Mouse (Mus musculus) gastrocnemius, adult 2 months (tissue): ENCODE data around the gene Htt. TPM values are rescaled to one million over a fixed set of nuclear protein-coding genes. Genes with fewer than 3 reads are reported as not detected.

ENCODE experiments used
- DNase-seq: peaks from one replicate; pipeline ENCODE4 v3.0.0; 2022
- H3K27ac ChIP-seq: fragments of 200-600 bp; 2 replicates; pipeline ENCODE4 v1.8.1; 2022; ENCODE audit warnings: mild to moderate bottlenecking
- H3K4me3 ChIP-seq: fragments of 200-600 bp; 2 replicates; pipeline ENCODE4 v1.8.1; 2022; ENCODE audit warnings: mild to moderate bottlenecking, moderate library complexity
- CTCF ChIP-seq: fragments of 200-600 bp; IDR thresholded peaks from 2 replicates; pipeline ENCODE4 v1.8.1; 2022; ENCODE audit warnings: antibody characterized with exemption, mild to moderate bottlenecking, moderate library complexity
- intact Hi-C: fragments of 180-260 bp; cut with DNase I; formaldehyde crosslinking; loops from one replicate; pipeline ENCODE4 v1.15.1; 2025
- total RNA-seq, 2 experiments: library from RNA; stranded (reverse); gene quantifications; 2 replicates each; pipeline ENCODE4 v1.2.3; 2021

Gene Htt
- total RNA-seq, 2 experiments from 2014 or later, result 7.2 to 9.9 TPM

GRCm38 (mm10) chr5:34902811-34903385 is 141.4 kb downstream of the Htt start:
- intact Hi-C loops, result no loop called here
- DNase-seq, result no peak
- Histone ChIP-seq H3K4me3 (no peak overlapping the region), H3K27ac (no peak overlapping the region)
- no peak for TF ChIP-seq CTCF

GRCm38 (mm10) chr5:34904412-34904811 is 142.9 kb downstream of the Htt start:
- DNase-seq, result no peak
- no peak overlapping the region for H3K27ac ChIP-seq
- no peak for TF ChIP-seq CTCF
- H3K4me3 ChIP-seq, result no peak overlapping the region
- intact Hi-C loops, result no loop called here

GRCm38 (mm10) chr5:34907230-34907629 is 145.7 kb downstream of the Htt start:
- Histone ChIP-seq H3K4me3 (no peak overlapping the region), H3K27ac (no peak overlapping the region)
- TF ChIP-seq CTCF, result no peak
- no peak for DNase-seq
- intact Hi-C loops, result no loop called here

- intact Hi-C loops, result no loop called here
- Histone ChIP-seq H3K27ac (no peak within 1 kb of the TSS), H3K4me3 (no peak within 1 kb of the TSS)
- no peak for TF ChIP-seq CTCF
- DNase-seq, result no peak
Measured at GRCm38 (mm10) chr5:34907910-34908725, 146.6 kb downstream of the Htt start, which contains the start of gene Msantd1. Gene Msantd1, plus strand, starts transcription at chr5:34908012.

- intact Hi-C loops, result no loop called here
- Histone ChIP-seq H3K4me3 (no peak overlapping the region), H3K27ac (no peak overlapping the region)
Measured at GRCm38 (mm10) chr5:34908726-34909633, 147.4 kb downstream of the Htt start.

GRCm38 (mm10) chr5:34909634-34910503 is 148.3 kb downstream of the Htt start:
- no peak for DNase-seq
- no peak for TF ChIP-seq CTCF
- intact Hi-C loops, result no loop called here
- no peak overlapping the region for H3K4me3 ChIP-seq
- H3K27ac ChIP-seq, result no peak overlapping the region

More at GRCm38 (mm10) chr5:34908726-34909633, 147.4 kb downstream of the Htt start:
- no peak for DNase-seq
- TF ChIP-seq CTCF, result no peak

- intact Hi-C loops, result no loop called here
Measured at GRCm38 (mm10) chr5:34910504-34910815, 148.9 kb downstream of the Htt start.

GRCm38 (mm10) chr5:34915801-34916200 is 154.3 kb downstream of the Htt start:
- peak; percentile 98 for TF ChIP-seq CTCF
- DNase-seq, result peak; percentile 71
- intact Hi-C loops, result loop anchor here (1.0 to 5.0 kb wide), 3 partner anchors 69 to 128 kb away; no protein-coding TSS in a partner anchor
- Histone ChIP-seq H3K27ac (no peak overlapping the region), H3K4me3 (no peak overlapping the region)

More at GRCm38 (mm10) chr5:34910504-34910815, 148.9 kb downstream of the Htt start:
- no peak for DNase-seq
- Histone ChIP-seq H3K27ac (no peak overlapping the region), H3K4me3 (no peak overlapping the region)
- TF ChIP-seq CTCF, result no peak

GRCm38 (mm10) chr5:34917234-34917655 is 155.7 kb downstream of the Htt start:
- intact Hi-C loops, result loop anchor here (5.0 kb wide), 1 partner anchor 110 kb away; no protein-coding TSS in a partner anchor
- no peak for TF ChIP-seq CTCF

GRCm38 (mm10) chr5:34918785-34919184 is 157.2 kb downstream of the Htt start:
- TF ChIP-seq CTCF, result no peak
- intact Hi-C loops, result loop anchor here (5.0 kb wide), 1 partner anchor 109 kb away; no protein-coding TSS in a partner anchor

More at GRCm38 (mm10) chr5:34917234-34917655, 155.7 kb downstream of the Htt start:
- H3K27ac ChIP-seq, result no peak overlapping the region
- no peak overlapping the region for H3K4me3 ChIP-seq
- no peak for DNase-seq

GRCm38 (mm10) chr5:34922531-34922930 is 161.0 kb downstream of the Htt start:
- no peak for TF ChIP-seq CTCF
- no peak overlapping the region for H3K27ac ChIP-seq
- H3K4me3 ChIP-seq, result no peak overlapping the region
- DNase-seq, result no peak
- intact Hi-C loops, result no loop called here

More at GRCm38 (mm10) chr5:34918785-34919184, 157.2 kb downstream of the Htt start:
- no peak for DNase-seq
- Histone ChIP-seq H3K4me3 (no peak overlapping the region), H3K27ac (no peak overlapping the region)
